In genomic region chr10:13500473-13500872, GRCm38 (mm10) we compare ENCODE assay signal across 1 mouse cellular context.
TF ChIP-seq lines count a peak whose summit lies in the region.

No protein-coding gene starts in this region.

TF ChIP-seq in CH12.LX, 34 proteins besides CTCF, POLR2A, EP300 and RAD21:
- TF ChIP-seq TCF12 (IDR thresholded peaks at IDR 0.05; ENCODE audit: low read depth, low read length) = no peak
- TF ChIP-seq JUND (conservative IDR thresholded peaks at IDR 0.05; ENCODE audit: low read depth, low read length) = no peak
- no peak for TF ChIP-seq PAX5 (IDR thresholded peaks at IDR 0.05; ENCODE audit: low read length)
- no peak for TF ChIP-seq USF1 (IDR thresholded peaks at IDR 0.05; ENCODE audit: low read depth, low read length)
- 0 out of 2 replicates have a peak, but pooled peaks have one; percentile 3 for TF ChIP-seq MAX (IDR thresholded peaks at IDR 0.05; ENCODE audit: low read length)
